Mouse (Mus musculus): ENCODE results near the gene Tdrkh. TPM values are rescaled to one million over a fixed set of nuclear protein-coding genes. Genes with fewer than 3 reads are reported as not detected.

Gene Tdrkh
- total and polyA plus RNA-seq, 3 experiments, result not detected

GRCm38 (mm10) chr3:94456529-94457000, 43.5 kb downstream of the Tdrkh start (continued):
- TF ChIP-seq USF1 (IDR thresholded peaks at IDR 0.05; ENCODE audit: low read depth, low read length) (no peak), CTCF (conservative IDR thresholded peaks at IDR 0.05 in 1 of 2, IDR thresholded peaks at IDR 0.05 in 1 of 2; ENCODE audit: low read depth in 2 of 2, low read length in 2 of 2) (peak; percentile 37 to 94), MAZ (IDR thresholded peaks at IDR 0.05; ENCODE audit: low read depth, low read length) (no peak), CHD1 (IDR thresholded peaks at IDR 0.05; ENCODE audit: low read depth, low read length) (no peak), NRF1 (IDR thresholded peaks at IDR 0.05; ENCODE audit: low read depth, low read length) (no peak), GABPA (IDR thresholded peaks at IDR 0.05; ENCODE audit: insufficient replicate concordance, low read depth, low read length) (no peak), UBTF (IDR thresholded peaks at IDR 0.05; ENCODE audit: low read depth, low read length) (no peak), MYC (IDR thresholded peaks at IDR 0.05; ENCODE audit: low read depth, low read length) (no peak), E2F4 (IDR thresholded peaks at IDR 0.05; ENCODE audit: insufficient replicate concordance, low read depth, low read length) (no peak), MAX (IDR thresholded peaks at IDR 0.05; ENCODE audit: low read length) (no peak), RAD21 (IDR thresholded peaks at IDR 0.05; ENCODE audit: low read depth, low read length) (peak; percentile 93), SMC3 (IDR thresholded peaks at IDR 0.05; ENCODE audit: low read depth, low read length) (peak; percentile 90), ETS1 (conservative IDR thresholded peaks at IDR 0.05; ENCODE audit: low read depth, low read length) (no peak), JUND (conservative IDR thresholded peaks at IDR 0.05; ENCODE audit: low read depth, low read length) (no peak), ZC3H11A (IDR thresholded peaks at IDR 0.05; ENCODE audit: low read depth, low read length) (peak; percentile 48), TBP (conservative IDR thresholded peaks at IDR 0.05; ENCODE audit: low read depth, low read length) (no peak), MEF2A (IDR thresholded peaks at IDR 0.05; ENCODE audit: borderline replicate concordance, low read depth, low read length) (no peak)

DNA sequence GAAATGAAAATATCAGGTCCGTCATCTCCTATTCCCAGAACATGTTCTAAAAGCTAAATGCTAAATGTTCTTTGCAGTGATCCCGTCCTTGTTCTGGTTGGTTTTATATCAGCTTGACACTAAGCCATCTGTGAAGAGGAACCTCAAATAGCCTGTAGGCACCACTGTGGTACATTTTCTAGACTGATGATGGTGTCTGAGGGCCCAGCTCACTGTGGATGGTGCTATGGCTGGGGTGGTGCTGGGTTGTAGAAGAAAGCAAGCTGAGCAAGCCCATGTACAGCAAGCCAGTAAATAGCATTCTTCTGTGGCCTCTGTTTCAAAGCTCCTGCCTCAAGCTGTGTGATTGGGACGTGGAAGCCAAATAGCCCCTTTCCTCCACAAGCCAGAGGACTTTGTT, 44.0 kb downstream of the Tdrkh start:
- Histone ChIP-seq H3K4me3 (replicated peaks in 1 of 3; ENCODE audit: low read depth in 2 of 3, low read length in 2 of 3, poor library complexity in 1 of 3) (no peak overlapping the region), H3K4me2 (ENCODE audit: insufficient read depth, low read depth, poor library complexity, severe bottlenecking) (peak overlapping the region; percentile 42; the same call in 1 of the 2 replicates), H3K27ac (ENCODE audit: insufficient read depth, low read depth) (no peak overlapping the region), H3K9ac (ENCODE audit: insufficient read depth, low read depth) (no peak overlapping the region), H3K36me3 (replicated peaks in 1 of 2; ENCODE audit: control insufficient read depth in 1 of 2, insufficient read depth in 1 of 2, low read length in 1 of 2) (peaks cover 0 to 10% of the 10 kb centered on the region in 2 experiments), H3K27me3 (replicated peaks) (no peaks in the 10 kb centered on the region), H3K4me1 (ENCODE audit: control insufficient read depth in 1 of 2, insufficient read depth in 2 of 2) (peaks cover 0 to 9% of the 10 kb centered on the region in 2 experiments; a peak in 2 of 4 replicates), H3K9me3 (replicated peaks; ENCODE audit: low read length) (peaks cover 3% of the 10 kb centered on the region), H3K79me2 (replicated peaks; ENCODE audit: control insufficient read depth, extremely low read depth, insufficient read depth, poor library complexity, severe bottlenecking) (no peaks in the 10 kb centered on the region)
- DNase-seq (ENCODE audit: extremely low read depth), result no peak
- in situ Hi-C loops (cut with MboI; ENCODE audit: low pct_ligation_motif_present, low pct_unique_long_range_greater_than_20kb, low sequenced_read_pairs) (loop anchor here (25.0 kb wide), 1 partner anchor 155 kb away; no protein-coding TSS in a partner anchor), dilution Hi-C loops (cut with MboI; ENCODE audit: extremely low pct_ligation_motif_present, extremely low pct_unique_long_range_greater_than_20kb, low sequenced_read_pairs) (no loop called here)
- TF ChIP-seq ZNF384 (IDR thresholded peaks at IDR 0.05; ENCODE audit: low read depth, low read length), result no peak
- no peak for TF ChIP-seq TBP (conservative IDR thresholded peaks at IDR 0.05; ENCODE audit: low read depth, low read length)
- no peak for TF ChIP-seq JUND (conservative IDR thresholded peaks at IDR 0.05; ENCODE audit: low read depth, low read length)
- TF ChIP-seq RAD21 (IDR thresholded peaks at IDR 0.05; ENCODE audit: low read depth, low read length), result no peak
- TF ChIP-seq E2F4 (IDR thresholded peaks at IDR 0.05; ENCODE audit: insufficient replicate concordance, low read depth, low read length), result no peak
- TF ChIP-seq CHD1 (IDR thresholded peaks at IDR 0.05; ENCODE audit: low read depth, low read length), result no peak
- no peak for TF ChIP-seq MAZ (IDR thresholded peaks at IDR 0.05; ENCODE audit: low read depth, low read length)
- TF ChIP-seq KAT2A (IDR thresholded peaks at IDR 0.05; ENCODE audit: insufficient replicate concordance, low read length), result no peak
- no peak for TF ChIP-seq PAX5 (IDR thresholded peaks at IDR 0.05; ENCODE audit: low read length)
- TF ChIP-seq MAFK (IDR thresholded peaks at IDR 0.05; ENCODE audit: insufficient replicate concordance, low read length), result no peak
- no peak for TF ChIP-seq NELFE (IDR thresholded peaks at IDR 0.05; ENCODE audit: low read depth, low read length)
- no peak for TF ChIP-seq ETS1 (conservative IDR thresholded peaks at IDR 0.05; ENCODE audit: low read depth, low read length)
- no peak for TF ChIP-seq MYC (IDR thresholded peaks at IDR 0.05; ENCODE audit: low read depth, low read length)
- TF ChIP-seq SIN3A (IDR thresholded peaks at IDR 0.05; ENCODE audit: low read length), result no peak
- no peak for TF ChIP-seq MAX (IDR thresholded peaks at IDR 0.05; ENCODE audit: low read length)
- TF ChIP-seq ZMIZ1 (IDR thresholded peaks at IDR 0.05; ENCODE audit: low read depth, low read length), result no peak
